Mouse (Mus musculus): ENCODE data around the gene Rnf220.
"Not testable (repeated sequence)": the region's sequence is repeated elsewhere in the genome, so short reads cannot be mapped to it uniquely, and the experiment has no call there.

Gene Rnf220

DNA sequence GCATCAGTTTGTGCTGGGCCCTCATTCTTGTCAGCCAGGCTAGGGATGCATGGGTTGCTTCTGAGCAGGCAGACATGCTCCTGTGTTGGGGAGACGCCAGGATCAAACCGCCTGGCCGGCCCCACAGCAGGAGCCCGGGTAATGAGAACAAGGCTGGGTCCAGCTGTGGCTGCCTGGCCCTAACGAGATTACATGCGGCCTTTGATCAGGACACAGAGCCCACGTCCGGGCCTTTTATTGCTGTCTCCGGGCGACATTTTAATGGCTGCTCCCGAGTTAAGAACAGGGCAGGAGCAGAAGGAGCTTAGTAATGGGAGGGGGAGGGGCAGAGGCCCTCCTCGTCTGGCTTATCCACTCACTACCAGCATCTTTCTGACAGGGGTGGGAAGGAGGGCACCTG, 224.4 kb downstream of the Rnf220 start:
- DNase-seq (ENCODE audit: low read depth, low spot score): no peak

DNA sequence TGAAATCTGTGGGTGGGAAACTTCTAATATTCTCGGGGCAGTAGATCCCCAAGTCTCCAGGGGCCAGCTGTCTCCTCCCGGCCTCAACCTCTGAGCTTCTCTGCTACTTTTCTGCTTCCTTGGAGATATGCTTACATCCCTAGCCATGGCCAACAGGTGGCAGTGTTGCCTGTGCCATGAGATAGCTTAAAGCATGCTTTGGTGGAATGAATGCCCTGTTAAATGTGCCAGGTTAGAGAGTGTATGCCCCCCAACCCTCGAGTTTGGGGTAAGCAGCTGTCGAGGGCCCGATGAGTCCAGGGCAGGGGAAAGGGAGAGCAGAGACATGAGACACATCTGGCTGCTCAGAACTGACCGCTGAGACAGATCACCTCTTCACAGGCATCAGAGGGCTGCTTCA, 226.6 kb downstream of the Rnf220 start:
- DNase-seq (ENCODE audit: low read depth, low spot score): no peak

DNA sequence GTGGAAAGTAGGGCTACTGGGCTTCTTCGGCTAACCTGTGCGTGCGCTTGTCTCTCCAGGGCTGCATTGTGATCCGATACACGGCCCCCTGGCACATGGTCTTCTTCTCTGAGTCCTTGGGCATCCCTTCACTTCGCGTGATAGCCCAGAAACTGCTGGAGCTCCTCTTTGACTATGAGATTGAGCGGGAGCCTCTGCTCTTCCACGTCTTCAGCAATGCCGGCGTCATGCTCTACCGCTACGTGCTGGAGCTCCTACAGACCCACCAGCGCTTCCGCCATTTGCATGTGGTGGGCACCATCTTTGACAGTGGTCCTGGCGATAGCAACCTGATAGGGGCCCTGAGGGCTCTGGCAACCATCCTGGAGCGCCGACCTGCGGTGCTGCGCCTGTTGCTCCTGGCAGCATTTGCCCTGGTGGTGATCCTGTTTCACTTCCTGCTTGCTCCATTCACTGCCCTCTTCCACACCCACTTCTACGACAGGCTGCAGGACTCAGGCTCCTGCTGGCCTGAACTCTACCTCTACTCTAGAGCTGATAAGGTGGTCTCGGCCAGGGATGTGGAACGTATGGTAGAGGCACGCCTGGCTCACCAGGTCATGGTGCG, 228.9 kb downstream of the Rnf220 start:
- no peak for DNase-seq (ENCODE audit: low read depth, low spot score)

DNA sequence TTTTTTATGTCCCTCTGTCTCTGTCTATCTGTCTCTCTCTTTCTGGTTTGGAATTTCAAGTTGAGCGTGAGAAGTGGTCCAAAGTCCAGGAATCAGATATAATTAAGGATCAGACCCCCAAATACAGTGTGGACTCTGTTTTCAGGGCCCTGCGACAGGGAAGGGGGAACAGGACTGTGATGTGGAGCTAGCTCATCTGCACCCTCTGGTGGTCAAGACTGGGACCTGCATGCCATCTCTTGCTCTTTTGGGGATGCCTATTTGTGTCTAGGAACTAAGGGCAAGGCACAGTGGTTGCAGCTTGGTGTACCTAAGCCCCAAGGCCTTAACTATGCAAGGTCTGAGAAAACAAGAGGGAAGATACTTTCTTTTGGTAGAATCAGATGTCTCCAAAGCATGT, 229.6 kb downstream of the Rnf220 start:
- no peak for DNase-seq (ENCODE audit: low read depth, low spot score)

DNA sequence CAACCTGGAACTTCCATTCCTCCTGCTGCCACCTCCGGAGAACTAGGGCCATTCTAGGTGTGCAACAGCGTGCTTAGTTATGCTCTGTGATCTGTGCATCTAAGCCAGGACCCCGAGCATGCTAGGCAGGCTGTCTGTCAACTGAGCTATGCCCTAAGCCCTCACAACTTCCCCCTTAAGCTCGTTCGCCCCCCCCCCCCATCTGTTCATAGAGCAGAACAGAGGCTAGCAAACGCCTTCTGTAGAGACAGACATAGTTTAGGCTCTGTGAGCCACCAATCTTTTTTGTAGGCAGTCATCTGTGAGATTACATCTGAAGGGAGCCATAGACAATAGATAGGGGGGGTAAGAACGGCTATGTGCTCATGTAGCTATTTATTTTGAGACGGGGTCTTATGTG, 233.9 kb downstream of the Rnf220 start:
- DNase-seq (ENCODE audit: low read depth, low spot score): no peak

DNA sequence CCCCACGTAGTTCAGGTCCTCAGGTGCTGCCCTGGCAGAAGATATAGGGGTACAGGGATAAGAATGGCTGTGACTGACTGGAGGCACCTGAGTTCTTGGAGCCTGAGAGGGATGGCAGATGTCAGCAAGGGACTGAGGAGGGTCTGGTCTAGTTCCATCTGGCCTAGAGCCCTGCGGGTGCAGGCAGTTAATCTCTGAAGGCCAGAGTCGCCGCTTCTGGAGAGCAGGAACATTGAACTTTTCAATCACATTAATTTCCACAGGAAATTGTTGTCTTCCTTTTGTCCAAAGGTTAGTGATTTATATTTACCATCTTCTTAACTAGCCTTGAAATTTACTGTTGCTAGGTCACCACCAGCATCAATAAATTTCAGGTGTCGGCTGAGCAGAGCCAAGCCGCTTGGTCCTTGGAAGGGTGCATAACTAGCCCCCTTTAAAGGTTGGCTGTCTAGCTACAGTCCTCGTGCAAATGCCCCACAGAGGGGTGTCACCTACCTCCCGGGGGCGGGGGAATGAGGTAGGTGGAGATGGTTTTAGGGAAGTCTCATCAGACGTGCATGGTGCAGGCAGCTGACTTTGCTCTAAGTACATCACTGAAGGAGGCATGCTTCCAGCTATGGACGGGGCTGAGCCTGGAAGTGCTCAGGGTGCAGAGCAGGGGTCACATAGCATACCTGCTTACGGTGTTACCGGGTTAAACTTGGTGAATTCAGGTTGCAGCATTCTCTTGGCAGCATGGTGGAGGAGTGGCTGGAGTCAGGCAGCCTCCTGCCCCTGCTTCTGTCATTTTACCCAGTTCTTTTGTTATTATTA, 234.5 kb downstream of the Rnf220 start:
- DNase-seq (ENCODE audit: low read depth, low spot score): no peak

DNA sequence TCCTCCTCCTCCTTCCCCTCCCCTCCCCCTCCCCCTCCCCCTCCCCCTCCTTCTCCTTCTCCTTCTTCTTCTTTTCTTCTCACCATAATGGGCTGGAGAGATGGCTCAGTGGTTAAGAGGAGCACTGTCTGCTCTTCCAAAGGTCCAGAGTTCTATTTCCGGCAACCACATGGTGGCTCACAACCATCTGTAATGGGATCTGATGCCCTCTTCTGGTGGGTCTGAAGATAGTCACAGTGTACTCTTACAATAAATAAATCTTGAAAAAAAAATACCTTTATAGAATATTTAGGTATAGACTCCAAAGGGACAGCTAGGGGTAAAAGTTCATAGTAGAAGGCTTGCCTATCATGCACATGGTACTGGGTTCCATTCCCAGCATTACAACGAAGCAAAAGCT, 235.6 kb downstream of the Rnf220 start:
- no peak for DNase-seq (ENCODE audit: low read depth, low spot score)

DNA sequence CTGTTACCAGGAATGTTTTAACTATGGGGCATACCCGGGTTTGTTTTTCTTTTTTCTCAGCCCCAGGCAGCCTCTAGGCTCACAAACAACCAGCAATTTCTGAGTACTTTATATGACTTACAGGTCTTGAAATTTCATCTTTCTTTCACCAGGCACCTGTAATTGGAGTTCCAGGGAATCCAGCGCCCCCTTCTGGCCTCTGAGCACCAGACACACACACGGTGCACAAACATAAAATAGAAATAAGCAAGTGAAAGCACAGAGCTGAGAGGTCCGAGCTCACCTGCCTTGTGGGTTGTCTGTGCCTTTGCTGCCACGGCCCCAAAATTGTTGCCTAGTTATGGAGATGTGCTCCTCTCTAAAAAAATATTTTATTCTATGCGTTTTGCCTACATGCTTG, 236.9 kb downstream of the Rnf220 start:
- DNase-seq (ENCODE audit: low read depth, low spot score): not testable (repeated sequence)

DNA sequence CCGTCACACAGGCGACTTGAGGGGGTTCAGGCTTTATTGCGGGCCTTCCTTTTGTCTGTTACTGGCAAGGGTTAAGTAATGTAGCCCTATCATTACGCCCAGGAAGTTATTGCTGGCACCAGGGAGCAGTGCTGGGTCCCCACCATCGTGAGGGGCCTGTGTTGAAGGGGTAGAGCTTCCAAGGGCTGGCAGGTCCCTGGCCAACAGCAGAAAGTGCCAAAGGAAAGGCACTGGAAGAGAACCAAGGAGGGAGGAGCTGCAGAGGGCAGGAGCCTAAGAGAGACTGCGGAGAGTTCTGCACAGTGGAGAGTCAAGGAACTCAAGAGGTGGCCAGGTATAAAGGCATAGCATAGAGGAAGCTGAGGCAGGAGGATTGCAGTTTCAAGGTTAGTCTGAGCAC, 242.2 kb downstream of the Rnf220 start:
- no peak for DNase-seq (ENCODE audit: low read depth, low spot score)

DNA sequence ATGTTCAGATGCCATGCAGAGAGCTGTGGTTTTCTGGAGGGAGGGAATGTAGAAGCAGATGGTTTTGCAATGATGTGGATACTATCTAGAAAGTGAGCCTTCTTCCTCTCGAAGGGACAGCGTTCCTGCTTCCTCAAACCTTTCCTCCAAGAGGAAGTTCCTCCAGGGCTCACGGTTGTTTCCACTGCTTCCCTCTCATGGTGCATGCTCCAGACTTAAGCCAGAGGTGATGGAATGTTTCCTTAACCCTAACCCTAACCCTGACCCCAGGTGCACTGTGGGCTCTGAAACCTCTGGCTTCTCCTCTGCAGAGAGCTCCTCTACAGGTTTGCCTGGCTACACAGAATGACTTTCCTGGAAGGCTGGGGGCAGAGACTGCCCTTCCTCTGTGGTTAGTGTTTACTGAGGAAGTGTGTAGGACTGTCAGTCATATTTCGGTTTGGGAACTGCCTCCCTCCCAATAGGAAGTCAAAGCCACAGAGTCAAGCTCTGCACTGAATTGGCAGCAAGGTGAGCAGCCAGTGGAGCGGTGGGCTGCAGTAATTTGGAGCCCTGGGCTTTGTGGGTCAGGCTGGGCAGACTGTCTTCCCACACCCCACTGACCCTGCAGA, 242.7 kb downstream of the Rnf220 start:
- DNase-seq (ENCODE audit: low read depth, low spot score): no peak

DNA sequence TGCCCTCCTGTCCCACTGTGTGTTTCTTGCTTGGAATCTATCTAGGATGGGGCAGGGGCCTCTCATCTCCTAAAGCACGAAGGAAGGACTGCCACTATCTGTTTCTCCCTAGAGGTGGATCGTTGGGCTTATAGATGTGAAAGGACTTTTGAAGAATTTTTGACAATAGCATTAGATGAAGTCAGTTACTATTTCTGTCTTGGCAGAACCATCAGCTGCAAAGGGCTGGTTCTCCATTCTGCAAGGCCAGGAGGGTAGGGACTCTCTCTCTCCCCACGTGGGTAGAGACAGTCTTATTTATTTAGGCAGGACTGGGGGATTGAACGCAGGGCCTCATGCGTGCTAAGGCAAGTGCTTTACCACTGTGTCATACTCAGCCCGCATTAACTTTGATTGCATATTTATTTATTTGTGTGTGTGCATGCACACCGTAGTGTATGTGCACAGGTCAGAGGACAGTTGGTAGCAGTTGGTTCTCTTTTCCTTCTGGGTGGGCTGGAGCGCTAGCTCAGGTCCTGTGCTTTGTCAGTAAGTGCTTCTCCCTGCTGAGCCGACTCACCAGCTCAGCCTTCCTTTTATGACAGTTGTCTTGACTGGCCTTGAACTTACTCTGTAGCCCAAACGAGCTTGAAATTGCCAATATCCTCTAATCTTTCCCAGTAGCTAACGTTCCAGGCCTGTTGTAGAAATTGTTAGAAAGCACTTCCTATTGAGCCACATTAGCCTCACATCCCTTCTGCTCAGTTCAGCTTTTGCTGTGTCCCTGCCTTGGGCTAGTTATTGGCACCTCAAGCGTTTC, 243.4 kb downstream of the Rnf220 start:
- no peak for DNase-seq (ENCODE audit: low read depth, low spot score)

DNA sequence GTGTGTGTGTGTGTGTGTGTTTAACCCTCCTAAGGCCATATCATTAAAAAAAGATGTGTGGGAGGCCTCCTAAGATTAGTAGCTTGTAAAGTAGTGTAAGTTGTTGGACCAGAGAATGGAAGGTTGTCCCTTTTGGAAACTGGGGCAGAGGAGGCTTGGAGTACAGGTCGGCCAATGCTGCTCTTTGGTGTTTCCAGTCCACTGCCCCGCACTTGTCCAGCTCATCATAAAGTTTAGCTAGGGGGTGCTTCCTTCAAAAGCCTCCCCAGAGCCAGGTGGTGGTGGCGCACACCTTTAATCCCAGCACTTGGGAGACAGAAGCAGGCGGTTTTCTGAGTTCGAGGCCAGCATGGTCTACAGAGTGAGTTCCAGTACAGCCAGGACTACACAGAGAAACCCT, 244.1 kb downstream of the Rnf220 start:
- DNase-seq (ENCODE audit: low read depth, low spot score): no peak

DNA sequence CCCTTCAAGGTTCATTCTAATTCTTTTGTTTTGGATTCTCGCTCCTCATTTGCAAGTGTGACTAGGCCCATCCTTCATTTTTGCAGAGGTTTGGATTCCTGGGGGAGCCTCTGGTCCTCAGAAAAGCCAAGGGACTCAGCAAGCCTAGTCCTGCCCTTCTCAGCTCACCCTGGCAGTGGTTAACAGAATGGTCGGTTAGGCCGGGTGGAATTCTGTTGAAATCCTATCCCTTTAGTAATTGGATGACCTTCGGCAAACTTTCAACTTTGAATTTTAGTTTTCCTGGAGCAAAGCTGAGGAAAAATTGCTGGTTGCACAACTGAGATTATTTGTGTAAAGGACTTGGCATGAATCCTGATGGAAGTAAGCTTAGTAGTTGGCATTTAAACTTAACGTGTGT, 244.5 kb downstream of the Rnf220 start:
- DNase-seq (ENCODE audit: low read depth, low spot score): no peak

DNA sequence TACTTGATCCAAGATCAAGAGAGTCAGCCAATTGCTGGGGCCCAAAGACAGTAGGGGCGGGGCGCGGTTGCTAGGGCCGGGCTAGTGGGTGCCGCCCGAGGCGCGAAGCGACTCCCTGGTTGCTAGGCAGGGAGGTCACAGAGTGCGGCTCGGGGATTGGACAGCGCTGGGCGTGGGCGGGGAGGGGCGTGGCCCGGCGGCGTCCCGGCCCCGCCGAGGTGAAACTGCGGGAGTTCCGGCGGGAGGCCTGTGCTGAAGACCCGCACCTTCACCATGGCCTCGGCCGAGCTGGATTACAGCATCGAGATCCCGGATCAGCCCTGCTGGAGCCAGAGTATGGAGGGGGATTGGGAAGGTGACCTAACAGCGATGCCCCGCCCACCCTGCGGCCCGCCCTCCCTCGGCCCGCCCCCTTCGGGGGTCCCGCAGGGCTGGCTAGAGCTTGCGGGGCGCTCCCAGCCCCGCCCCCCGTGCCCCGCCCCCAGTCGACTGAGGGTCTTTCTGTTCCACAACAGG, 245.0 kb downstream of the Rnf220 start, which contains the start of the genes Tmem53 and Armh1:
TSS of gene Tmem53 (plus strand) at position 151 of the 516 bp plus-strand sequence.
TSS of gene Armh1 (minus strand) at position 325 of the 516 bp plus-strand sequence.
- peak; percentile 69 for DNase-seq (ENCODE audit: low read depth, low spot score)

DNA sequence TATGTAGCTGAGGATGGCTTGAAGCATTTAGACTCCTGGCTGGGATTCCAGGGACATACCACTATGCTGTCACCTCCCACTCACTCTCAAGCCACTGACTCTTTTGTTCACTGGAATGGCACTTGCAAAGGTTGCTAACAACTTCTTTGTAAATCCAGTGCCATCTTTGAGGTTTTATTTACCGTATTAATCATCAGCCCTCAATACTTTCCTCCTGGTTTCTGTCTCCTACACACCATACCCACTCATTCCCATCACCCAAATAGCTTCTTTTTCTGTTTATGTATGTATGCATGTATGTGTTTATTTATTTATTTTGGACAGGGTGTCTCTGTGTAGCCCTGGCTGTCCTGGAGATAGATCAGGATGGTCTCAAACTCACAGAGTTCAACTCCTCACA, 245.9 kb downstream of the Rnf220 start:
- no peak for DNase-seq (ENCODE audit: low read depth, low spot score)

DNA sequence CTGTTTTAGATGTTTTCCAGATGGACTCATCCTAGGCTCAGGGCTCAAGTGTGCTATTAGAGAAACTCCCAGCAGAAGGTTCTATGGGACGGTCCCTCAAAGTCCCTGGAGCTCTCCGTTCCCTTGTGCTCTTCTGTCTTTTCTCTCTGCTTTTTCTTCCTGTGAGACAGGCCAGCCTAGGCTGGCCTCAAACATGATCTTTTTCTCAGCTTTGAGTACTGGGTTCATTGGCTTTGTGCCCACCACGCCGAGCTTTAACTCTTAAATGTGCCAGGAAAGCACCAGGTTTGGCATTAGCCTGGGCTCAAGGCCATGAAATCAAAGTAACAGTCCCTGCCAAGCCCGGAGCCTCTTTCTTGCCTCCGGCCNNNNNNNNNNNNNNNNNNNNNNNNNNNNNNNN, 256.0 kb downstream of the Rnf220 start:
- no peak for DNase-seq (ENCODE audit: low read depth, low spot score)

DNA sequence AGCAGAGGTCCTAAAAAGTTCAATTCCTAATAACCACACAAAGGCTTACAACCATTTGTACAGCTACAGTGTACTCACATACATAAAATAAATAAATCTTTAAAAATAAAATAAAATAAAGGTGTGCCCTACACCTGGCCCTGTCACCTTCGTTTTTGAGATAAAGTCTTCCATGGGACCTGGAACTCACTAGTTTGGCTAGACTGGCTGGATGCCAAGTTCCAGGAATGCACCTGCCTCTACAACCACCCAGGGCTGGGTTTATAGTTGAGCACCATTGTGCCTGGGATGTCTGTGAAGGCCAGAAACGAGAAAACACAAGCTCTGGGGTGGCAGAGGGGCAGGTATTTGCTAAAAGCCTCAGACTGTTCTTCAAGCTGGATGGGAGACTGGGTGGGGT, 257.7 kb downstream of the Rnf220 start:
- DNase-seq (ENCODE audit: low read depth, low spot score): no peak

DNA sequence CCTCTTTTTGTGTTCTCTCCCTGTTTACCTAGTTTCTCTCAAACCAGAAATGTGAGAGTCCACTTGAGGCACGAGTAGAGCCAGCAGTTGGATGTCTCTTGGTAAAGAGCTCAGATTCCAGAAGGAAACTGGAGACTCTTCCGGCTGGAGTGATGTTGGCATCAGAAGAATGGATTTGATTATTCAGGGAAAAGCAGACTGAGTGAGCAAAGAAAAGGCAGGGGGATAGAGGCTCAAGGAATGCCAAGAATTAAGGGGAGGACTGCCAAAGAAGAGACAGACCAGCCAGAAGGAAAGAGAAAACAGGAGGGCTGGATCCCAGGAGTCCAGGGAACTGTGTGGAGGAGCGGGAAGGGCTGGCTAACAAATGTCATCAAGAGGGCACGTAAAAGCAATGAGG, 261.0 kb downstream of the Rnf220 start:
- no peak for DNase-seq (ENCODE audit: low read depth, low spot score)

DNA sequence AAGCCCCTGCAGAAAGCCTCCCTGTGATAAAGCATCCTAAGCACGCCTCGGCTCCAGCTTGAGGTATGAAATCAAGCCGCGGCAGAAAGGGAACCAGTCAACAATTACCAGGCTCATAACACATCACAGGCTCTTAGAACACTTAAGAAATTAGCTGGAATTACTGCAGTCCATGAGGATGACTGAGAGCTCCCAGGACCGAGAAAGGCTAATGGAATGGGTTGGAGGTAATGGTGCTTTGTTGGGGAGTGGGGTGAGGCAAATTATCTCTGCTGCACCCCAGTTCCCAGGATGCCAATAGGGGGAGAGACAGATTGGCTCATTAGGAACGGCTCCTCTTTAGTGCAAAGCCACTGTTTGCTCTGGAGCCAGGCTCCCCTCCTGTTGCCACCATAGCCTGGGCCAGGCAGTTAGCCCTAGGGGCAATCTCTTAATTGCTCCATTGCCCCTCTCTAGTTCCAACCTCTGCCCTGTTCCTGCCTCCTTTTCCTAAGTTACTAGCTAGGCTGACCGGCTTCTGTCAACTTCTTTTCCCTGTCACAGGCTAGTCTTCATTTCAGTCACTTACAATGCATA, 262.6 kb downstream of the Rnf220 start:
- no peak for DNase-seq (ENCODE audit: low read depth, low spot score)

DNA sequence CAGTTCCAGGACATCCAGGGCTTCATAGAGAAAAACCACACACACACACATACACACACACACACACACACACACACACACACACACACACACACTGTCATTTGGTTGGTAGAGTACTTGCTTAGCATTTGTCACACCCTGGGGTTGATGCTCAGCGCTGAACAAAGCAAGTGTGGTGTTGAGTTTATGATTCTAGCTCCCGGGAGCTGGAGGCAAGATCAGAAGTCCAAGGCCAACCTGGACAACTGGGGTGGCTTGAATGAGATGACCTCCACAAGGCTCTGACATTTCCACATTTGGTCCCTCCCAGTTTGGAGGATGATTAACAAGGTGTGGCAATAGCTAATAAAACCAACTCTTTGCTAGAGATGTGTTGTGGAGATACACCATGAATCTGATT, 265.6 kb downstream of the Rnf220 start:
- no peak for DNase-seq (ENCODE audit: low read depth, low spot score)

DNA sequence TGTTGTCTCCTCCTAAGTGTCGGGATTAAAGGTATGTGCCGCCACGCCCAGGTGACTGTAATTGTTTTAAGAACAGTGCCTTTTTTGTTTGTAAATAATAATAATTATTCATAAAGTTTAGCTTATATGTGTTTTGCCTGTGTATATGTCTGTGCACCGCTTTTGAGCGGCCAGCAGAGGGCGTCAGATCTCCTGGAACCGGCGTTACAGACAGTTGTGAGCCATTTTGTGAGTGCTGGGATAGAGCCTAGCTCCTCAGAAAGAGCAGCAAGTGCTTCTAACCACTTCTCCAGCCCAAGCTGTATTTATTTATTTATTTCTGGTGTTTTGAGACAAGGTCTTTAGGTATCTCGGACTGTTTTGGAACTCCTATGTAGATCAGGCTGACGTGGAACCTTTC, 266.5 kb downstream of the Rnf220 start:
- DNase-seq (ENCODE audit: low read depth, low spot score): no peak

DNA sequence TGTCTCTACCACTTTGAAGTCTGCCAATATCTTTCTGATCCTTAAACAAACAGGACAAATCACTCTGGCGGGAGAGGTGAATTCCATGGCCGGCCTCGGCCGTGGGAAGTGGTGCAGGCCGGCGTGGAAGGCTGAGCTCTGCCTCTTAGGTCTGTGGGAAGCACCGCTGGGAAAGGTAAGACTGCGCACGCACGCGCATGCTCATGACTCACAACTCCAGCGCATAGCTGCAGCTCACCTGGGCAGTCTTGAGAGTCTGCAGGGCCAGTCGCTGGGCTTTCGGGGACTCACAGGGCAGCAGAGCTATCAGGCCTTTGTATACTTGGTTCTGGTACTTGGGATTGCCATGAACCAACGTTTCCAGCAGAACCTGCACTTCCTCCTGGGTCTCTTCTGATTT, 267.3 kb downstream of the Rnf220 start:
- no peak for DNase-seq (ENCODE audit: low read depth, low spot score)

All from retina, adult 2 months (tissue).